Mouse (Mus musculus): ENCODE measurements around the gene Cbwd1.

Cbwd1 gene

GRCm38 (mm10) chr19:24978852-24979842 is 17.7 kb upstream of the Cbwd1 start:
- DNase-seq (ENCODE audit: low read depth, low spot score) = no peak

- no peak for DNase-seq (ENCODE audit: low read depth, low spot score)
These were observed 16.6 kb upstream of the Cbwd1 start for GRCm38 (mm10) chr19:24977991-24978390.

GRCm38 (mm10) chr19:24972701-24973390 is 11.4 kb upstream of the Cbwd1 start:
- DNase-seq (ENCODE audit: low read depth, low spot score) = no peak

GRCm38 (mm10) chr19:24971307-24971706 is 9.9 kb upstream of the Cbwd1 start:
- peak; percentile 74 for DNase-seq (ENCODE audit: low read depth, low spot score)

- DNase-seq (ENCODE audit: low read depth, low spot score) = no peak
These were observed 5.5 kb upstream of the Cbwd1 start for GRCm38 (mm10) chr19:24966941-24967340.

- no peak for DNase-seq (ENCODE audit: low read depth, low spot score)
These were observed 4.8 kb upstream of the Cbwd1 start for GRCm38 (mm10) chr19:24966203-24966602.

- DNase-seq (ENCODE audit: low read depth, low spot score) = peak; percentile 75
These were observed 2.9 kb downstream of the Cbwd1 start for GRCm38 (mm10) chr19:24958531-24958930.

GRCm38 (mm10) chr19:24945521-24946262 is 15.7 kb downstream of the Cbwd1 start:
- DNase-seq (ENCODE audit: low read depth, low spot score) = no peak

GRCm38 (mm10) chr19:24937084-24937483 is 24.3 kb downstream of the Cbwd1 start:
- no peak for DNase-seq (ENCODE audit: low read depth, low spot score)

GRCm38 (mm10) chr19:24929041-24929440 is 32.4 kb downstream of the Cbwd1 start:
- DNase-seq (ENCODE audit: low read depth, low spot score) = no peak

- no peak for DNase-seq (ENCODE audit: low read depth, low spot score)
These were observed 40.5 kb downstream of the Cbwd1 start for GRCm38 (mm10) chr19:24920866-24921265.

- no peak for DNase-seq (ENCODE audit: low read depth, low spot score)
These were observed 52.8 kb downstream of the Cbwd1 start for GRCm38 (mm10) chr19:24908385-24909155.

- no peak for DNase-seq (ENCODE audit: low read depth, low spot score)
These were observed 53.8 kb downstream of the Cbwd1 start for GRCm38 (mm10) chr19:24907655-24908054.

GRCm38 (mm10) chr19:24902821-24903220 is 58.6 kb downstream of the Cbwd1 start:
- no peak for DNase-seq (ENCODE audit: low read depth, low spot score)

- DNase-seq (ENCODE audit: low read depth, low spot score) = no peak
These were observed 59.2 kb downstream of the Cbwd1 start for GRCm38 (mm10) chr19:24902256-24902655.

- no peak for DNase-seq (ENCODE audit: low read depth, low spot score)
These were observed 59.7 kb downstream of the Cbwd1 start for GRCm38 (mm10) chr19:24901666-24902065.

GRCm38 (mm10) chr19:24900581-24901220 is 60.7 kb downstream of the Cbwd1 start, which contains the start of gene Foxd4:
TSS of gene Foxd4 (minus strand) at chr19:24901197.
- DNase-seq (ENCODE audit: low read depth, low spot score) = no peak

GRCm38 (mm10) chr19:24899578-24900544 is 61.5 kb downstream of the Cbwd1 start:
- DNase-seq (ENCODE audit: low read depth, low spot score) = peak; percentile 11

All from CD4-positive helper T cell, adult 2 months (primary cell).